Mouse (Mus musculus): ENCODE data around the gene Npw. TPM values are rescaled to one million over a fixed set of nuclear protein-coding genes. Genes with fewer than 3 reads are reported as not detected.
A peak's percentile ranks its signal among the peaks of the same experiment; 100 is the strongest.

Npw gene
- polyA plus RNA-seq, 1 experiment, result 0.19 TPM

GRCm38 (mm10) chr17:24645916-24646315 lies 12.3 kb downstream of the Npw start:
- H3K27ac ChIP-seq (ENCODE audit: control insufficient read depth, insufficient read depth, low read depth, low read length), result no peak overlapping the region
- no peak overlapping the region for H3K4me3 ChIP-seq (ENCODE audit: control insufficient read depth, low read depth, low read length)
- no peaks in the 10 kb centered on the region for H3K36me3 ChIP-seq (ENCODE audit: control insufficient read depth, insufficient read depth, low read length)
- no peak for TF ChIP-seq CTCF (IDR thresholded peaks at IDR 0.05; ENCODE audit: control insufficient read depth, insufficient read depth, insufficient replicate concordance, low read depth, low read length)
- TF ChIP-seq POLR2A (IDR thresholded peaks at IDR 0.05; ENCODE audit: control insufficient read depth, low read depth, low read length), result no peak
- H3K27me3 ChIP-seq (ENCODE audit: control insufficient read depth, insufficient read depth, low read length), result no peaks in the 10 kb centered on the region
- H3K4me1 ChIP-seq (ENCODE audit: control insufficient read depth, insufficient read depth, low read length), result peaks cover 15% of the 10 kb centered on the region

GRCm38 (mm10) chr17:24644875-24645721 lies 13.2 kb downstream of the Npw start:
- Histone ChIP-seq H3K4me3 (ENCODE audit: control insufficient read depth, low read depth, low read length) (no peak overlapping the region), H3K36me3 (ENCODE audit: control insufficient read depth, insufficient read depth, low read length) (no peaks in the 10 kb centered on the region), H3K27me3 (ENCODE audit: control insufficient read depth, insufficient read depth, low read length) (no peaks in the 10 kb centered on the region), H3K27ac (ENCODE audit: control insufficient read depth, insufficient read depth, low read depth, low read length) (peak overlapping the region; percentile 21; the same call in 1 of the 2 replicates), H3K4me1 (ENCODE audit: control insufficient read depth, insufficient read depth, low read length) (peaks cover 13% of the 10 kb centered on the region)
- TF ChIP-seq POLR2A (IDR thresholded peaks at IDR 0.05; ENCODE audit: control insufficient read depth, low read depth, low read length), result no peak
- no peak for TF ChIP-seq CTCF (IDR thresholded peaks at IDR 0.05; ENCODE audit: control insufficient read depth, insufficient read depth, insufficient replicate concordance, low read depth, low read length)

- no peak for TF ChIP-seq POLR2A (IDR thresholded peaks at IDR 0.05; ENCODE audit: control insufficient read depth, low read depth, low read length)
- TF ChIP-seq CTCF (IDR thresholded peaks at IDR 0.05; ENCODE audit: control insufficient read depth, insufficient read depth, insufficient replicate concordance, low read depth, low read length), result no peak
- no peak overlapping the region for H3K27ac ChIP-seq (ENCODE audit: control insufficient read depth, insufficient read depth, low read depth, low read length)
- no peak overlapping the region for H3K4me3 ChIP-seq (ENCODE audit: control insufficient read depth, low read depth, low read length)
These were observed 14.1 kb downstream of the Npw start for GRCm38 (mm10) chr17:24644030-24644715.

GRCm38 (mm10) chr17:24642791-24643343 lies 15.4 kb downstream of the Npw start:
- H3K36me3 ChIP-seq (ENCODE audit: control insufficient read depth, insufficient read depth, low read length), result no peaks in the 10 kb centered on the region
- no peaks in the 10 kb centered on the region for H3K27me3 ChIP-seq (ENCODE audit: control insufficient read depth, insufficient read depth, low read length)
- no peak overlapping the region for H3K27ac ChIP-seq (ENCODE audit: control insufficient read depth, insufficient read depth, low read depth, low read length)
- peaks cover 15% of the 10 kb centered on the region for H3K4me1 ChIP-seq (ENCODE audit: control insufficient read depth, insufficient read depth, low read length)
- no peak overlapping the region for H3K4me3 ChIP-seq (ENCODE audit: control insufficient read depth, low read depth, low read length)
- TF ChIP-seq CTCF (IDR thresholded peaks at IDR 0.05; ENCODE audit: control insufficient read depth, insufficient read depth, insufficient replicate concordance, low read depth, low read length) (no peak), POLR2A (IDR thresholded peaks at IDR 0.05; ENCODE audit: control insufficient read depth, low read depth, low read length) (no peak)

More at GRCm38 (mm10) chr17:24644030-24644715, 14.1 kb downstream of the Npw start:
- Histone ChIP-seq H3K4me1 (ENCODE audit: control insufficient read depth, insufficient read depth, low read length) (peaks cover 13% of the 10 kb centered on the region), H3K36me3 (ENCODE audit: control insufficient read depth, insufficient read depth, low read length) (no peaks in the 10 kb centered on the region), H3K27me3 (ENCODE audit: control insufficient read depth, insufficient read depth, low read length) (no peaks in the 10 kb centered on the region)

- H3K27me3 ChIP-seq (ENCODE audit: control insufficient read depth, insufficient read depth, low read length), result no peaks in the 10 kb centered on the region
- H3K36me3 ChIP-seq (ENCODE audit: control insufficient read depth, insufficient read depth, low read length), result no peaks in the 10 kb centered on the region
- H3K4me1 ChIP-seq (ENCODE audit: control insufficient read depth, insufficient read depth, low read length), result peaks cover 15% of the 10 kb centered on the region
- no peak overlapping the region for H3K27ac ChIP-seq (ENCODE audit: control insufficient read depth, insufficient read depth, low read depth, low read length)
- no peak overlapping the region for H3K4me3 ChIP-seq (ENCODE audit: control insufficient read depth, low read depth, low read length)
- no peak for TF ChIP-seq POLR2A (IDR thresholded peaks at IDR 0.05; ENCODE audit: control insufficient read depth, low read depth, low read length)
- no peak for TF ChIP-seq CTCF (IDR thresholded peaks at IDR 0.05; ENCODE audit: control insufficient read depth, insufficient read depth, insufficient replicate concordance, low read depth, low read length)
These were observed 16.3 kb downstream of the Npw start for GRCm38 (mm10) chr17:24641944-24642343.

GRCm38 (mm10) chr17:24640581-24640980 lies 17.7 kb downstream of the Npw start:
- Histone ChIP-seq H3K27me3 (ENCODE audit: control insufficient read depth, insufficient read depth, low read length) (no peaks in the 10 kb centered on the region), H3K27ac (ENCODE audit: control insufficient read depth, insufficient read depth, low read depth, low read length) (no peak overlapping the region), H3K36me3 (ENCODE audit: control insufficient read depth, insufficient read depth, low read length) (no peaks in the 10 kb centered on the region), H3K4me1 (ENCODE audit: control insufficient read depth, insufficient read depth, low read length) (peaks cover 15% of the 10 kb centered on the region), H3K4me3 (ENCODE audit: control insufficient read depth, low read depth, low read length) (no peak overlapping the region)
- TF ChIP-seq CTCF (IDR thresholded peaks at IDR 0.05; ENCODE audit: control insufficient read depth, insufficient read depth, insufficient replicate concordance, low read depth, low read length) (no peak), POLR2A (IDR thresholded peaks at IDR 0.05; ENCODE audit: control insufficient read depth, low read depth, low read length) (no peak)

GRCm38 (mm10) chr17:24640119-24640518 lies 18.1 kb downstream of the Npw start:
- H3K4me3 ChIP-seq (ENCODE audit: control insufficient read depth, low read depth, low read length), result no peak overlapping the region
- no peak overlapping the region for H3K27ac ChIP-seq (ENCODE audit: control insufficient read depth, insufficient read depth, low read depth, low read length)
- H3K27me3 ChIP-seq (ENCODE audit: control insufficient read depth, insufficient read depth, low read length), result no peaks in the 10 kb centered on the region
- TF ChIP-seq POLR2A (IDR thresholded peaks at IDR 0.05; ENCODE audit: control insufficient read depth, low read depth, low read length) (no peak), CTCF (IDR thresholded peaks at IDR 0.05; ENCODE audit: control insufficient read depth, insufficient read depth, insufficient replicate concordance, low read depth, low read length) (no peak)
- H3K4me1 ChIP-seq (ENCODE audit: control insufficient read depth, insufficient read depth, low read length), result peaks cover 10% of the 10 kb centered on the region
- no peaks in the 10 kb centered on the region for H3K36me3 ChIP-seq (ENCODE audit: control insufficient read depth, insufficient read depth, low read length)
